Mouse (Mus musculus) neural tube, embryonic 11.5 days (tissue): ENCODE data around the gene Thtpa. TPM values are rescaled to one million over a fixed set of nuclear protein-coding genes. Genes with fewer than 3 reads are reported as not detected.

Source experiments
- ATAC-seq: fragments of 200-750 bp; cut with Nextera tagmentation; 2 replicates; pipeline ENCODE4 v1.8.0; 2017; ENCODE audit warnings: moderate number of reproducible peaks, mild to moderate bottlenecking, moderate TSS enrichment, moderate library complexity; ENCODE audit not compliant: insufficient read depth, low FRiP score, low TSS enrichment
- DNase-seq: peaks from one replicate; pipeline ENCODE4 v3.0.0-alpha.2; 2015; ENCODE audit warnings: low spot score
- H3K27ac ChIP-seq: fragments of 300-500 bp; sonication (generic); 2 replicates; pipeline ENCODE4 v1.5.1; 2014; ENCODE audit warnings: low read depth, mild to moderate bottlenecking, low read length
- H3K27me3 ChIP-seq: fragments of 300-500 bp; sonication (generic); 2 replicates; pipeline ENCODE4 v1.6.1; 2014; ENCODE audit warnings: mild to moderate bottlenecking, low read length, mixed read lengths; ENCODE audit not compliant: control insufficient read depth, insufficient read depth
- H3K36me3 ChIP-seq: fragments of 300-500 bp; sonication (generic); 2 replicates; pipeline ENCODE4 v1.6.1; 2014; ENCODE audit warnings: mild to moderate bottlenecking, low read length, moderate library complexity, mixed read lengths; ENCODE audit not compliant: control insufficient read depth, insufficient read depth
- H3K4me1 ChIP-seq: fragments of 300-500 bp; sonication (generic); 2 replicates; pipeline ENCODE4 v1.6.1; 2014; ENCODE audit warnings: low read length, mixed read lengths; ENCODE audit not compliant: control insufficient read depth, insufficient read depth
- H3K4me2 ChIP-seq: fragments of 300-500 bp; sonication (generic); 2 replicates; pipeline ENCODE4 v1.6.1; 2014; ENCODE audit warnings: low read depth, mild to moderate bottlenecking, moderate library complexity
- H3K4me3 ChIP-seq: fragments of 300-500 bp; sonication (generic); 2 replicates; pipeline ENCODE4 v1.5.1; 2014; ENCODE audit warnings: low read depth, low read length
- H3K9ac ChIP-seq: fragments of 300-500 bp; sonication (generic); 2 replicates; pipeline ENCODE4 v1.6.1; 2014; ENCODE audit warnings: mild to moderate bottlenecking, low read length
- H3K9me3 ChIP-seq: fragments of 300-500 bp; sonication (generic); 2 replicates; pipeline ENCODE4 v1.6.1; 2016; ENCODE audit warnings: low read length; ENCODE audit not compliant: control insufficient read depth
- WGBS: fragments of 180-500 bp; shearing (Covaris S2); extraction: QIAGEN DNeasy Blood & Tissue Kit; methylation state at CpG from one replicate; pipeline ENCODE4 v1.1.7; 2014; 5-methylcytosine and 5-hydroxymethylcytosine counted together
- polyA plus RNA-seq: library from polyadenylated mRNA; unstranded; fragments of >200 nt; fragmentation: Nextera tagmentation; extraction: Ambion mirVana; gene quantifications from 2 replicates; pipeline ENCODE4 v1.2.1, GENCODE M21; 2014

Thtpa gene
- polyA plus RNA-seq, 1 experiment from 2014 or later = 23.7 TPM

- ATAC-seq (peak; percentile 58; the same call in 1 of the 2 replicates), DNase-seq (peak; percentile 74)
- Histone ChIP-seq H3K36me3 (no peaks in the 10 kb centered on the region), H3K9me3 (no peaks in the 10 kb centered on the region), H3K4me2 (peak within 1 kb of the TSS; percentile 88), H3K27ac (no peak within 1 kb of the TSS), H3K4me3 (peak within 1 kb of the TSS; percentile 42), H3K9ac (peak within 1 kb of the TSS; percentile 62), H3K27me3 (peaks cover 4% of the 10 kb centered on the region; the same call in 1 of the 2 replicates), H3K4me1 (peaks cover 17% of the 10 kb centered on the region)
- WGBS = under 1% methylated on average over 39 of the region's 39 CpGs
Observed at GRCm38 (mm10) chr14:55105836-55106809, 11.5 kb downstream of the Thtpa start, which contains the start of gene Ap1g2. Gene Ap1g2 (minus strand): TSS chr14:55106593.

GRCm38 (mm10) chr14:55106990-55107389 lies 12.4 kb downstream of the Thtpa start:
- DNase-seq = no peak
- Histone ChIP-seq H3K4me3 (no peak overlapping the region), H3K27me3 (peaks cover 8% of the 10 kb centered on the region; the same call in 1 of the 2 replicates), H3K4me2 (no peak overlapping the region), H3K9me3 (no peaks in the 10 kb centered on the region), H3K4me1 (peaks cover 17% of the 10 kb centered on the region), H3K9ac (no peak overlapping the region), H3K27ac (no peak overlapping the region), H3K36me3 (no peaks in the 10 kb centered on the region)
- no peak for ATAC-seq
- 74% methylated on average over 8 of the region's 8 CpGs for WGBS

- Histone ChIP-seq H3K9ac (no peak overlapping the region), H3K4me2 (no peak overlapping the region), H3K36me3 (no peaks in the 10 kb centered on the region), H3K4me3 (no peak overlapping the region), H3K9me3 (no peaks in the 10 kb centered on the region), H3K27ac (no peak overlapping the region), H3K27me3 (peaks cover 14% of the 10 kb centered on the region), H3K4me1 (peaks cover 17% of the 10 kb centered on the region)
- 47% methylated on average over 9 of the region's 9 CpGs for WGBS
- peak; percentile 49; the same call in 1 of the 2 replicates for ATAC-seq
- DNase-seq = no peak
Observed at GRCm38 (mm10) chr14:55108202-55108870, 13.8 kb downstream of the Thtpa start.

- Histone ChIP-seq H3K4me2 (no peak overlapping the region; the same call in 1 of the 2 replicates), H3K9me3 (no peaks in the 10 kb centered on the region), H3K4me1 (peaks cover 18% of the 10 kb centered on the region), H3K4me3 (no peak overlapping the region), H3K27ac (no peak overlapping the region), H3K9ac (no peak overlapping the region), H3K27me3 (peaks cover 23% of the 10 kb centered on the region), H3K36me3 (no peaks in the 10 kb centered on the region)
- DNase-seq (no peak), ATAC-seq (no peak)
- WGBS = 19% methylated on average over 21 of the region's 21 CpGs
Observed at GRCm38 (mm10) chr14:55109048-55109873, 14.7 kb downstream of the Thtpa start.

GRCm38 (mm10) chr14:55110076-55110475 lies 15.5 kb downstream of the Thtpa start:
- ATAC-seq = no peak
- Histone ChIP-seq H3K9me3 (no peaks in the 10 kb centered on the region), H3K4me3 (no peak overlapping the region), H3K27me3 (peaks cover 31% of the 10 kb centered on the region), H3K36me3 (no peaks in the 10 kb centered on the region), H3K4me2 (no peak overlapping the region), H3K4me1 (peaks cover 19% of the 10 kb centered on the region), H3K27ac (no peak overlapping the region), H3K9ac (no peak overlapping the region)
- 38% methylated on average over 9 of the region's 9 CpGs for WGBS
- no peak for DNase-seq

GRCm38 (mm10) chr14:55111720-55112119 lies 17.1 kb downstream of the Thtpa start:
- peaks cover 44% of the 10 kb centered on the region for H3K27me3 ChIP-seq
- WGBS = 69% methylated on average over 2 of the region's 2 CpGs
- no peak overlapping the region for H3K9ac ChIP-seq
- no peak for ATAC-seq
- peaks cover 23% of the 10 kb centered on the region for H3K4me1 ChIP-seq
- no peaks in the 10 kb centered on the region for H3K9me3 ChIP-seq
- no peaks in the 10 kb centered on the region for H3K36me3 ChIP-seq
- H3K4me3 ChIP-seq = no peak overlapping the region
- DNase-seq = no peak
- no peak overlapping the region for H3K4me2 ChIP-seq
- H3K27ac ChIP-seq = no peak overlapping the region

- Histone ChIP-seq H3K9ac (no peak overlapping the region), H3K9me3 (no peaks in the 10 kb centered on the region), H3K36me3 (no peaks in the 10 kb centered on the region), H3K4me3 (no peak overlapping the region), H3K27me3 (peaks cover 48% of the 10 kb centered on the region), H3K4me2 (no peak overlapping the region), H3K27ac (no peak overlapping the region), H3K4me1 (peaks cover 19% of the 10 kb centered on the region)
- no peak for DNase-seq
- WGBS = 70% methylated on average over 50 of the region's 51 CpGs
- no peak for ATAC-seq
Observed at GRCm38 (mm10) chr14:55113351-55113974, 18.9 kb downstream of the Thtpa start.
